Mouse (Mus musculus): ENCODE measurements around the gene Gzmk. TPM values are rescaled to one million over a fixed set of nuclear protein-coding genes. Genes with fewer than 3 reads are reported as not detected.
"Not testable (repeated sequence)": the region's sequence is repeated elsewhere in the genome, so short reads cannot be mapped to it uniquely, and the experiment has no call there.

Gene Gzmk
- polyA plus RNA-seq, 1 experiment, result not detected

DNA sequence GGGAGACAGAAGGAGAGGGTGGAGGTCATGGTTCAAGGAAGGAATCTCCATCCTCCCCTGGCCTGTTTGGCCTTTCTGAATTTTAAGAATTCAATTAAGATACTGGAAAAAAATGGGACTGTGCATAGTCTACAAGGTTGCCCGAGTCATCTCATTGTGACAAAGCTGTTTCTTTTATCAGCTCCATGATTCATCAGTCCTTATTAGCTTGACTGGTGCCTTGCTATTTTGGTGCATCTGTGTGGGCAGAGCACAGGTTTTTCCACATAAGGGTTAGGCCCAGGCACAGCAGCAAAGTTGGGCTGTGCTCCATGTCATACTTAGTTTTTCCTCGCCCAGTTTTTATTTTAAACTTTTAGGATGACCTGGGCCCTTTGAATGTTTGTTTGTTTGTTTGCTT is 31.1 kb upstream of the Gzmk start:
- H3K27ac ChIP-seq (ENCODE audit: insufficient read depth, low read depth, low read length), result peak overlapping the region; percentile 94
- TF ChIP-seq CTCF (IDR thresholded peaks at IDR 0.05; ENCODE audit: insufficient read depth, low read depth, low read length), result no peak
- no peak for TF ChIP-seq POLR2A (IDR thresholded peaks at IDR 0.05; ENCODE audit: insufficient read depth, low read depth, low read length)
- 54% methylated on average over 2 of the region's 2 CpGs for WGBS

DNA sequence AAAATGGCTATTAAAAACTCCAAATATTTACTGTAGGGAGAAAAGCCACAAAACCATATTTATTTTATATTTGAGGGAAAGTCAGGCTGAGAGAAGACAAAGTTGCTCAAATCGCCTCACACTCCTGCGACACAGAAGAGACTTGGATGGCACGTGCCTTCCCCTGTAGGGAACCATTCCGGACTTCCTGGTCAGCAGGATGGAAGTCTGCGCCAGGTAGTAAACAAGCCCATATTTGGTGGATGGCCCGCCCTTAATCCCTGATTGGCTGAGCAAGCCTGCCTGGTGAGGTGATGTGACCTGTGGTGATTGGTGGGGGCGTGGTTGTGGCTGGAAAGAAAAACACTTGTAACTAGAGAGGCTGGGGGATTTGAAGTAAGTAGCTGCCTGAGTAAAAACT is 26.9 kb upstream of the Gzmk start:
- not testable (repeated sequence) for H3K4me1 ChIP-seq (ENCODE audit: control insufficient read depth, insufficient read depth, low read length); H3K4me3 ChIP-seq (ENCODE audit: insufficient read depth, low read depth, low read length); H3K27ac ChIP-seq (ENCODE audit: insufficient read depth, low read depth, low read length)
- WGBS, result 90% methylated on average over 7 of the region's 7 CpGs

More for the DNA sequence above, 31.1 kb upstream of the Gzmk start:
- no peak overlapping the region for H3K4me3 ChIP-seq (ENCODE audit: insufficient read depth, low read depth, low read length)
- peaks cover 10% of the 10 kb centered on the region for H3K4me1 ChIP-seq (ENCODE audit: control insufficient read depth, insufficient read depth, low read length)

DNA sequence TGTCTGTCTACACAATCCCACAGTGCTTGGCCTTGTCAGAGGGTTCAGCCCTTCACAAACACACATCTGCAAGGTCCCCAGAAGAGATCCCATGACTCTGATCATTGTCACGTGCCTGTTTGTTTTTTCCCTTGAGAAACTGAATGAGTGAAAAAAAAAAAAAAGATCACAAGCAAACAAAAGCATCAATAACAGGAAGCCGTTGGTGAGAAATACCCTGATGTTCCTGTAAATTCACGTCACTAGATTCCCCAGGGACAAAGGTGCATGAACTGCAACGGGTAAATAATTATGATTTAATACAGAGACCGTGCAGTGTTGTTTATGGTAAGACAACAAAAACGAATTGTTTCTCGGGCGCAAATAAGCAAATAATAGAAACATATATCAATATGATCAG is 19.3 kb upstream of the Gzmk start:
- TF ChIP-seq CTCF (IDR thresholded peaks at IDR 0.05; ENCODE audit: insufficient read depth, low read depth, low read length), result no peak
- no peak for TF ChIP-seq POLR2A (IDR thresholded peaks at IDR 0.05; ENCODE audit: insufficient read depth, low read depth, low read length)
- H3K4me3 ChIP-seq (ENCODE audit: insufficient read depth, low read depth, low read length), result no peak overlapping the region
- WGBS, result 86% methylated on average over 8 of the region's 8 CpGs
- no peak overlapping the region for H3K27ac ChIP-seq (ENCODE audit: insufficient read depth, low read depth, low read length)
- peaks cover 5% of the 10 kb centered on the region for H3K4me1 ChIP-seq (ENCODE audit: control insufficient read depth, insufficient read depth, low read length)

DNA sequence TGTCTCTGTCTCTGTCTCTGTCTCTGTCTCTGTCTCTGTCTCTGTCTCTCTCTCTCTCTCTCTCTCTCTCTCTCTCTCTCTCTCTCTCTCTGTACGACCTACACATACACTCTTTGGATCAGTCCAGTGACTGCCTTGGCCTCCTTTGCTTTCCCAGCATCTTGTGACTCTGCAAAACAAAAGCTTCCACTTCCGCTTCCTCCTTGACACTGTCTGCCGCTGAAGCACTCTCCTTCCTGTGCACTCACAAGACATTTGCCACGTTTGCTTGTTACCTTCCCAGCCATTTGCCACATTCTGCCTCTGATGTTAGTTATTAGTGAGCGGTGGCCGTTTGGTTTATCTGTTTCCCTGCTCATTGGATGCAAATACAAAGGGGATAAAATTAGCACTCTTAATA is 16.4 kb upstream of the Gzmk start:
- 34% methylated on average over 6 of the region's 6 CpGs for WGBS
- Histone ChIP-seq H3K4me3 (ENCODE audit: insufficient read depth, low read depth, low read length) (no peak overlapping the region), H3K4me1 (ENCODE audit: control insufficient read depth, insufficient read depth, low read length) (peaks cover 2% of the 10 kb centered on the region), H3K27ac (ENCODE audit: insufficient read depth, low read depth, low read length) (no peak overlapping the region)
- TF ChIP-seq POLR2A (IDR thresholded peaks at IDR 0.05; ENCODE audit: insufficient read depth, low read depth, low read length) (no peak), CTCF (IDR thresholded peaks at IDR 0.05; ENCODE audit: insufficient read depth, low read depth, low read length) (no peak)

DNA sequence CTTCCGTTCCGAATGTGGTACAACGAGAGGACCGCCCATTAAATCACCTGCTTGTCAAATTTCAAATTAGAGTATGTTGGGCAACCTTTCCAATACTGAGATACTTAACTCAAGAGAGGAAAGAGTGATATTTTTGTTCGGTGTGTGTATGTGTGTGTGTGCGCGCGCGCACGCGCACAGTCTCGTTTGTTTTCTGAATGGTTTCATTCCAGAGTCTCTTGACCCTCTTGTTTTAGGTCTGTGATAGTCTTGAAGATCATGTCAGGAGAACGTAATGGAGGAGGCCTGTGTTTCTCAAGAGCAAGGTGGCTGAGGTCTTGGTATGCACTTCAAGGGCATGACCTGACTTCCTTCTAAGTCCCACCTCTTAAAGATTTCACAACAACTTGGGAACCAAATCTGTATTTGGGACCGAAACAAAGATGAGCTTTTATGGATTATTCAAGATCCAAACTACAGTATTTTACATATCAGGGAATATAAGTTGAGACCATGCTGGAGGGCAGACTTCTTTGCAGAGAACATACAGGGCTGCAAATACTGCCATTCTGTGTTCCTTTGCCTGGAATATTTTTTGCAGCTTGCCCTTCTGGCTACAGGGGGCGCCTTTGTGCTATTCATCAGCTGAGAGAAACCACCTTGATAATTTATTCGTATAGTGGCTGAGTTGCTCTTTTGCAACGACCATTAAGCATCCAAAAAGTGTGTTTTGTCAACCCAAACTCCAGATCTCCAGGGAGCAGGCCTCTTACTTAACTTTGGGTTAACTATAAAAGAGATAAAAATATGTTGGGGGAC is 2.2 kb upstream of the Gzmk start:
- no peak for TF ChIP-seq POLR2A (IDR thresholded peaks at IDR 0.05; ENCODE audit: insufficient read depth, low read depth, low read length)
- no peak for TF ChIP-seq CTCF (IDR thresholded peaks at IDR 0.05; ENCODE audit: insufficient read depth, low read depth, low read length)
- no peak overlapping the region for H3K4me3 ChIP-seq (ENCODE audit: insufficient read depth, low read depth, low read length)
- H3K4me1 ChIP-seq (ENCODE audit: control insufficient read depth, insufficient read depth, low read length), result peaks cover 8% of the 10 kb centered on the region
- no peak overlapping the region for H3K27ac ChIP-seq (ENCODE audit: insufficient read depth, low read depth, low read length)
- 88% methylated on average over 17 of the region's 17 CpGs for WGBS

DNA sequence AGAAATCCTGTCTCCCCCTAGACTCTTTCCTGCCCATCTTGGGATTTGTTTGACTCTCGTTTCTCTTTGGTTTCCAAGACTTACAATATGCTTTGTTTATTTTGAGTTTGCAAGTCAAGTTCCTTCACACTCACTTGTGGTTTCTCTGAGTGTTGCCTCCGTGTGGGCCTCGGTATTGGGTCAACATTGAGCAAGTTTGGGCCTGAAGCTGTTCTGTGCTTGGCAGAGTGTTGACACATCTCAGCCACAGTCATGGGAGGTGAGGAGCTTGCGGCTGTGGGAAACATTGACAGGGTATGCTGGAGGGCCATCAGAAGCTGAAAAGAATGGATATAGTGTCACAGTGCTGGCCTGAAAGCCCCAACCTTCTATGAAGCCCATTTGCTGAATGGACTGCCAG is 1.4 kb upstream of the Gzmk start:
- Histone ChIP-seq H3K27ac (ENCODE audit: insufficient read depth, low read depth, low read length) (no peak overlapping the region), H3K4me3 (ENCODE audit: insufficient read depth, low read depth, low read length) (no peak overlapping the region), H3K4me1 (ENCODE audit: control insufficient read depth, insufficient read depth, low read length) (peaks cover 8% of the 10 kb centered on the region)
- WGBS, result 83% methylated on average over 4 of the region's 4 CpGs
- TF ChIP-seq CTCF (IDR thresholded peaks at IDR 0.05; ENCODE audit: insufficient read depth, low read depth, low read length) (no peak), POLR2A (IDR thresholded peaks at IDR 0.05; ENCODE audit: insufficient read depth, low read depth, low read length) (no peak)

DNA sequence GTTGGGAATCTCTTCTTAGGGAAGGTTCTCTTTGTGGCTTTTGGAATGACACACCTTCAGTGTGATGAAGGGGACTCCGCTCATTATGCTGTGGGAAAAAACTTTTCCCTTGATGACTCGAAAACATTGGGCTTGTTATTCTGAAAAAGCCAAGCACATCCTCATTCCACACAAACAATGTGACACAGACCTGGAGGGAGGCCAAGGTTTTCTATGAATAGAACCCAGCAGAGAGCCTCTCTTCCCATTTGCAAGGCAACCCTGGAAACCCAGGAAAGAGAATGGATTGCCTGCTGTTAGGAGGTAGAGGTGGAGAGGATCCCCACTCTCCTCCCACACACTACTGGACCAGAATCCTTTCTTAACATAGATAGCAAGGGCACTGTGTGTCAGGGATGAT is 1.6 kb downstream of the Gzmk start:
- Histone ChIP-seq H3K27ac (ENCODE audit: insufficient read depth, low read depth, low read length) (peak overlapping the region; percentile 79; the same call in 1 of the 2 replicates), H3K4me1 (ENCODE audit: control insufficient read depth, insufficient read depth, low read length) (peaks cover 11% of the 10 kb centered on the region), H3K4me3 (ENCODE audit: insufficient read depth, low read depth, low read length) (no peak overlapping the region)
- no peak for TF ChIP-seq POLR2A (IDR thresholded peaks at IDR 0.05; ENCODE audit: insufficient read depth, low read depth, low read length)
- TF ChIP-seq CTCF (IDR thresholded peaks at IDR 0.05; ENCODE audit: insufficient read depth, low read depth, low read length), result no peak
- 10% methylated on average over 2 of the region's 2 CpGs for WGBS

DNA sequence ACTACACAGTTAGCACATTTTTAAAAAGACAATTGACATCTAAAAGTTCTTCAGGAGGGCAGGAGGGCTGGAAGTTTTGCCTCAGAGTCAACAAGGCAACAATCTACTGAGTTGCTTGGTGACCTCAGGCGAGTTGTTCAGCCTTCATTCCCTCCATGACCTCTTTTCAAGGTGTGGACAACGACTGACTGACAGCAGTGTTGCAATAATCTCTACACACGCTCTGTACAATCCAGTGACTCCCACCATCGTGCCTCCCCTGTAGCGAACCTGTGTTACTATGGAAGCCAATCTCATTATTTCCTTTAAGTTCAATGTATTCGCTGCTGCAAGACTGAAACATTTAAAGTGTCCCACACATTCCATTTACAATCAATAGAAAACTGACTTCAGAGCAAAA is 3.9 kb downstream of the Gzmk start:
- WGBS, result 58% methylated on average over 6 of the region's 6 CpGs
- Histone ChIP-seq H3K4me1 (ENCODE audit: control insufficient read depth, insufficient read depth, low read length) (peaks cover 11% of the 10 kb centered on the region), H3K4me3 (ENCODE audit: insufficient read depth, low read depth, low read length) (no peak overlapping the region), H3K27ac (ENCODE audit: insufficient read depth, low read depth, low read length) (no peak overlapping the region)
- TF ChIP-seq CTCF (IDR thresholded peaks at IDR 0.05; ENCODE audit: insufficient read depth, low read depth, low read length) (no peak), POLR2A (IDR thresholded peaks at IDR 0.05; ENCODE audit: insufficient read depth, low read depth, low read length) (no peak)

DNA sequence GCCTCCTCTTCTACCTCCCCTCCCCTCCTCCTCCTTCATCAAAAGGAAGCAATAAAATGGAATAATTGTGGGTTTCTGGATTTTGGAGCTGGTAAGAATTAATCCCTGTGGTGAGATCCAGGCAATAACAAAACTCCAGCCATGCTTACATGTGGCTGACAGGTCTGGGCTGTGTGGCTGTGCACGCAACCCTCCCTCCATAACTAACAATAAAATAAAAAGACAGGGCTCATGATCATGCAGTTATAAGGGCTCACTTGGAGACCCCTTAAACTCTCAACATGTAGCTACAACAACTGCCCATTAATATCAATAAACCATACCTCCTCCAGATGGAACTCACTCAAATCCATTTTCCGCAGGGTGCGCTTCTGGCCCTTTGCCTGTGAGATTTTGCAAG is 11.8 kb downstream of the Gzmk start:
- WGBS, result 90% methylated on average over 3 of the region's 3 CpGs
- Histone ChIP-seq H3K4me3 (ENCODE audit: insufficient read depth, low read depth, low read length) (no peak overlapping the region), H3K27ac (ENCODE audit: insufficient read depth, low read depth, low read length) (no peak overlapping the region), H3K4me1 (ENCODE audit: control insufficient read depth, insufficient read depth, low read length) (peaks cover 5% of the 10 kb centered on the region; the same call in 1 of the 2 replicates)
- TF ChIP-seq CTCF (IDR thresholded peaks at IDR 0.05; ENCODE audit: insufficient read depth, low read depth, low read length), result no peak
- no peak for TF ChIP-seq POLR2A (IDR thresholded peaks at IDR 0.05; ENCODE audit: insufficient read depth, low read depth, low read length)

All from olfactory bulb, adult 2 months (tissue).